Mouse (Mus musculus): ENCODE results near the gene Sardh.

The Sardh gene

DNA sequence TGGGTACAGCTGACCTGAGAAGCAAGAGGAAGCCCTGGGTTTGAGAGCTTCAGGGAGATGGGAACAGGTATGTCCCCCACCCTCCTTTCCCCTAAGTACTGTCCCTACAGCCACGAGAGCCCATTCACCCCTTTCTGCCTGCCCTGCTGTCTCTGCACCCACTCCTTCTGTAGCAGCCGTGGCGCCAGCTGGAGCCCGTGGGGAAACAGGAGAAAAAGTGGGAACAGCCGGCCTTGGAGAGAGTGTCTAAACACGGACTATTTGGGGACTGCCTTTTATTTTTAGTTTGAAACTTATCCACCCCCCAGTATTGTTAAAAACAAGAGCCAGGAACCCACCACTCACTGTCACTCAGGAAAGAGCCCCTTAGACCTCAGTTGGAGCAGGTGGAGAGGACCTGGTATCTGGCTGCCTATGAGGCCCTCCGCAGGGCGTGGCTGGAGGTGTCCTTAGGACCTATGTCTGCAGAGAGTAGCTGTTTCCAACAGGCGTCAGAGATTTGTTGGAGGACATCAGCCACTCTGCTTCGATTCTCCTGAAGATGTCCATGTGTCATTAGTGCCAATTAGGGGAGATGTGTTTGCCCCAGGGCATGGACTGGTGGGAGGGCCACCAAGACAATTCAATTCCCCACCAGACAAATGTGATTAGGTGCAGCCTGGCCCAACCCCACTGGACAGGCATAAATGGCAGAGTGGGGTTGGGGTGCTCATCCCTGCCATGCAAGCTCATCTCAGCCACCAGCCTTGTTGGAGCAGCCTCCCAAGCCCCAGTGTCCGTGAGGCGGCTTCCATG is 83.1 kb downstream of the Sardh start, which contains the start of gene Dbh:
Dbh (plus strand) TSS at position 438 of the 795 bp plus-strand sequence.
- no peak for DNase-seq

DNA sequence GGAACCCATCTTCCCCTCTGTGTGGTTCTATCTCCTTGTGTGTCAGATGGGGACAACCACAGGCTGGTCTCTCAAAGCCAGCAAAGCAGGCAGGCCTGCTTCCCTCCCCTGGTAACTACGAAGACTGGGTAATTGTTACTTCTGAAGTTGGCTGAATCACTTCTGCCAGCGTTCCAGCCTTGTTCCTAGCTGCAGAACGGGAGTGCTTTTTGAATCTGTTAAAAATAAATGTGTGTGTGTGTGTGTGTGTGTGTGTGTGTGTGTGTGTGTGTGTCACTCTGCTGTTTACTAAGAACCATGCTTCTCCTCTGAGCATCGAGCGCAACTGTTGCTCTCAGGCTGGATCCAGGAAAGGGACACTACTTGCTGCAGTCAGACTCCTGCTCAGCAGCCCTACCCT is 84.3 kb downstream of the Sardh start:
- no peak for DNase-seq

DNA sequence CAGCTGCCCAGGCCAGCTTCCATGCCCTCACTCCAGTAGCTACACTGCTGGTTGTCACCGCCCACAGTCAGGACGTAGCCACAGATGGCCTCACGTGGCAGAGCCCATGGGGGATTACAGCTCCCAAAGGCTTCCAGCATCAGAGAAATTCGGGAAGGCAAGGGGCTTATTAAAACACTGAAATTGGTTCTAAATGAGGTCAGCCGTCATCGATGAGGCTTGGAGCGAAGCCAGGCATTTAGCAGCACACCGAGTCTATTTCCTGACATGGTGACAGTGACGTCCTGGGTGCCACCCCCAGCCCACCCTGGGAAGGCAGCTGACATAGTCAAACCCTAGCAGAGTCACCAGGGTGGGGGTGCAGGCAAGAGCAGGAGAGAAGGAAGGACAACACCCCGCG is 85.5 kb downstream of the Sardh start:
- peak; percentile 80 for DNase-seq

DNA sequence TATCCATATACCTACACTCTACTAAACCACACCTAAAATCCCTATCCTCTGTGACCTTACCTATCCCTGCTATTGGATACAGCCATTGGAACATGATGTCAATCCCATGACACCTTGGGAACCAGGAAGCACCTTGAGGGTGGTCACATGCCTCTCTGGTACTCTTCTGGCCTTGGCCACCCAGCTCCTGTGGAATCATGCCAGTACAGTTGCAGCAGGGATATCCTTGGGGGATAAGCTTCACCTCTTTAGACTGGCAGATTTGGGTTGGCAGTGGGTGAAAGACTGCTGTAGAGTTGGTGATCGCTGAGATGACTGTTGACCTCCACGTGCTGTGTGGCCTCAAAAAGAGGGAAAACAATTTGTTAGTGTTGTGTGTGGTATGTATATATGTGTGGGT is 86.6 kb downstream of the Sardh start:
- no peak for DNase-seq

DNA sequence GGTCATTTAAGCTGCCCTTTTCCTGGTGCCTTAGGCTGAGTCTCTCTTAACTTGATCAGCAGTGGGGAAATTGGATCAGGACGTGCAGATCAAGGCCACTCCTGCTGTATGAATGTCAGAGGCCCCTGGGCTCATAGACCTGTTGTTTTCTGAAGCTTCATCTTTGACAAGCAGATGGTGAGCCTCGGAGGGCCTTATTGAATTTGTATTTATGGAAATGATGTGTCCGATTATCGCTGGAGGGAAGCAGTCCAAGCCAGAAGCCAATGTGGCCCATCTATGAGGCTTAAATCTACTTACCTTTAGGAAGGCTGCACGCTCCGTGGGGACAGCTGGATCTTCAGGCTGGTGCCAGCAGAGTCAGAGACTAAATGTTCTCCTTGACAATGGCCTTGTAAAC is 91.5 kb downstream of the Sardh start:
- no peak for DNase-seq

DNA sequence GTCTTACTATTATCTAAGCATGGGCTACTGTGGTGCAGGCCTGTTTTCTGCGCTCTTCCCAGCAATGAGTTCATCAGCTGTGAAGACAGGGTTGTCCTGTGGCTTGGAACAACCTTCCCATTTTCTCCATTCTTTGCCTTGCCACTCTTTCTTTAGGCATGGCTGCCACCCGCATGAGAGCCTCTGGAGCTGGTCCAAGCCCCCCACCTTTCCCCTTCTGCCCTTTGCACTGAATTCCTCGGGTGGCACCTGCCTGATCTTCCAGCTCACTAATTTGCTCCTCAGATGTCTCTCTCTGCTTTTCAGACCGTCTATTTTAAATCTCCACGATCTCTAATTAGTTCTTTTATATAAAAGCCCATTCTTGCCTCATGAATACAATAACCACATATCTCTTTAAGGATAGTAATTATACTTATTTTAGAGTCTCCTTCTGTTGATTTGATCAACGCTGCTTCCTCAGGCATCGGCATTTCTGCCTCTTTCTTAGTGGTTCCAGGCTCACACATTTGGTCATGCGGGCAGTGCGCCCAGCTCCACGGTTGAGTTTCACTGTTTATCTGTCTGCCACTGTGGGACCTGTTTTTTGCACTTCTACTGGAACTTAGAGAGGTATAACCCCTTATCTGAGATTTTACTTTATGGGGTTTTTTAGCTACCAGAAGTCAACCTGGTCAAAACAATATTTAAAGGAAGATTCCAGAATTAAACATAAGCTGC is 93.5 kb downstream of the Sardh start:
- DNase-seq = no peak

DNA sequence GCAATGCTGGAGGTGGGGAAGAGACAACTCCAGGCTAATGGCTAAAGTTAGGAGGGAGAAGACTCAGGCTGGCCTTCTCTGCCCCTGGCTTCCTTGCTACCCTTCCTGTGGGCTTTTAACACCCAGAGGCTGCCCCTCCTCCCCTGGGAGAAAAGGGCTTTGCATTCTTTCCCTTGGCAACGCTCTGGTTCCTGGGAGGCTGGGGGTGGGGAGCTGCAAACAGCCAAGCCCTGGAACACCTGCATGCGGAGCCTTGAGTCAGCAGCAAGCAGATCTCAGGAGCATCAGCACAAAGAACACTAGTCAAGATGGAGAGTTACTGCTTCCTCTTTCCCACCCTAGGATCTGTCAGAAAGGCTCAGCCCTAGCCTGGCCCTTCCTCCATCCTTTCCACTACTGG is 98.7 kb downstream of the Sardh start:
- no peak for DNase-seq

DNA sequence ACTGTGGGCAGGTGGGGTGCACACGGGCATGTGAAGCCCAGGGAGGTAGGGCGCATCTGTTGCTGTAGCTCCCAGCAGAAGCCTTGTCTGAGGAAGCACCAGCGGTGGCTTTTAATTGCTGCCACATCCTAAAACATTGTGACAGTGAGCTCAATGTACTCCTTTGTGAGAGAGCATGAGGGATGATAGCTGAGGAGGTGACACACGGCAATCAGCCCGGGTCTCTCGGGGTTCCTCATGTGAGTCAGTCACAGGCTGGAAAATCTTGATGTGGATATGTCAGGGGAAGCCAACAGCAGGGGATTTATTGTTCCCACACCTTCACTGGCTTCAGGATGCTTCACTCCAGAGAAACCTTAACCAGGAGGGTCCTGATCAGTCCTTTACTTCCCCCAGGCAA is 101.3 kb downstream of the Sardh start:
- no peak for DNase-seq

DNA sequence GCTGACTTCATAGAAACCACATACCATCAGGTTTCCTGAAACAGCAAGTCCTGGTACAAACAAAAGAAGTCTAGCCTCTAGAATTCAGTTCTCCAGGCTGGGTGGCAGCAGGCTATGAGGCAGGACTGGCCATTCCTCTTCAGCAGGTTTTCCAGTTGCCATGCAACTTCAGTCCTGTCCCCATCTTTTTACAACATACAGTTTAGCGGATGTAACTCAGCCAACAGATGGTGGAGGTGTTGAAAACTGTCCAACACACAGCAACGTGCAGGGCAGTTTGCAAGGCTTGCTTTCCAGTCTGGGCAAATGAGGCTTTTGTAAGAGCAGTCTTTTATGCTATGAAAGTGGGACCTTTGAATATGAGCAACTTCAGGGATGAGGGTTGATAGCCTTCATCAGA is 103.2 kb downstream of the Sardh start:
- no peak for DNase-seq

DNA sequence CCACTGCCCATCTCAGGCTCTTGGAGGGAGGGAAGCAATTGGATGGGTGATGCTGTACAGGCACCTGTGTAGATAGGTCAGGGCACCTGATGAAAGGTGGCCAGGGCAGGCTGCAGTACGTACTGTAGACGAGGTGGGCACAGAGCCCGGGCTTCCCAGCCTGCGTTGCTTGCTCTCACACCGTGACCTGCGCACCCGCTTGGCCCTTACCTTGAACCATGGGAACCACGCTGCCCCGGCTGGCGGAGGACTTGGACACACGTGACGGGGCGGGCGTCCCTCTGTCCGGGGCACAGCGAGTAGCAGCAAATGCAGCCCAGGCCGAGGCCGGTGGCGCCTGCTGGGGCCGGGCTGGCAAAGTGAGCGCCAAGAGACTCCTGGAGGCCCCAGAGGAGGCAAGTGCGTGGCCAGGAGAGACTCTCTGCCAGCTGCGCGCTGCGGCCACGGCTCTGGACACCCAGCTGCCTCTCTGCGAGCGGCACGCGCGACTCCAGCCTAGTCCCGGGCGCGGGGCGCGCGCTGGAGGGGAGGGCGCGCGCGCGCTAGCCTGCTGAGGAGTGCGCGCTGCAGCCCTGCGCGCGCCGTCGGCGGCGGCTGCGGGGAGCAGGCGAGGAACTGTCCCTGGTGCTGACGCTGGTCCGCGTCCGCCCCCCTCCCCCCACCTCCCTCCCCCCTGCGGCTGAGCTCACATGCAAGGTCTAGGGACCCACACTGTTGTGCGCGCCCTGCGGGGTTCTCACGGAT is 106.0 kb downstream of the Sardh start, which contains the start of gene Fam163b:
Fam163b (minus strand) TSS at position 542 of the 744 bp plus-strand sequence.
- peak; percentile 82 for DNase-seq
